Mouse (Mus musculus): ENCODE measurements around the gene Lrrc73.

DNA sequence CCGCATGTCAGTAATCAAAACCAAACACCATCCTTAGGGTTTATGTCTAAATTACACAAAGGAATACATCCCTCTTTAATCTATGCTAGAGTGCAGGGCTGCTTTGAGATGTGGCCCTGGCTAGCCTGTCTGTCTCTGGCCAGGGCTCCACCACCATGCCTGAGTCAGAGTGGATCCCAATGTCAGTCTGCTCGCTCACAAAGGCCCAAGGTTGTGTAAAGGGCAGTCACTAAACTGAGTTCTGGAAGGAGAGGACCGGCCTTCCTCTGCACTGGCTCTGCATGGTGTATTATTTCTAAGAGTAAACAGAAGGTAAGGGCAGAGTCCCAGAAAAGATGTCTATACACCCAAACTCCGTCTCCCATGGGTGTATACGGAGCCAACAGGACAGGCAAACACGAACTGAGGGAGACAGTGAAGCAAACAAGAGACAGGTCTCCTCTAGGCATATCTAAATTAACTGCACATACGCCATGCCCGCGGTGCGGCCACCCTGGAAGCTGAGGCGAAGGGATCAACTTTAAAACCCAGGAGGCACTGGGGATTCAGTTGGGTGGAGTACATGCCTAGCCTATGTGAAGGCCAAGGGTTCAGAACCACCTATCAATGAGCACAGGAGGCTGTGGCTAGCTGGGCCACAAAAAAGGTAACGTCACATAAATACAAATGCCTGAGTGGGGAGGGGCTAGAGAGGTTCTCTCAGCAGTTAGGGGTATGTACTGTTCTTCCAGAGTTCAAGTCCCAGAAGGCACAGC lies 24.9 kb downstream of the Lrrc73 start:
- TF ChIP-seq CTCF (IDR thresholded peaks at IDR 0.05; ENCODE audit: insufficient read depth, low read length) (no peak), POLR2A (IDR thresholded peaks at IDR 0.05; ENCODE audit: borderline replicate concordance, extremely low read depth, low read depth, low read length) (no peak)
